10 mouse cellular contexts compared by ENCODE assay signal in genomic region chr5:32657386-32657785, GRCm38 (mm10). TPM values are rescaled to one million over a fixed set of nuclear protein-coding genes. Genes with fewer than 3 reads are reported as not detected.
DNase-seq lines count a peak whose midpoint lies in the region; ATAC-seq and TF ChIP-seq lines count a peak whose summit lies in the region.
"Had no signal": no experiment of that assay in that cellular context is flagged by ENCODE, and none has a peak within 500 bp of the region (broad histone marks: within the 10 kb centered on the region; RNA-seq: fewer than 3 reads in every experiment).

No protein-coding gene starts in this region.

- peaks cover 22% of the 10 kb centered on the region; the same call in 1 of the 2 replicates for H3K36me3 ChIP-seq in kidney, postnatal 0 days (ENCODE audit: insufficient read depth, low read length)
- peaks cover 27% of the 10 kb centered on the region for H3K36me3 ChIP-seq in G1E (replicated peaks)
- H3K36me3 ChIP-seq: midbrain, embryonic 15.5 days had no signal

- H3K27ac ChIP-seq in kidney, postnatal 0 days: no peak overlapping the region
- H3K27ac ChIP-seq: midbrain, embryonic 15.5 days had no signal

- peak; percentile 51 for DNase-seq in CD4-positive, CD25-positive, alpha-beta regulatory T cell, adult 2 months (ENCODE audit: low read depth, low spot score)
- peak; percentile 73 for DNase-seq in kidney, postnatal 0 days (ENCODE audit: low spot score)
- DNase-seq in kidney, postnatal 14 days: no peak
- peak; percentile 2 for DNase-seq in G1E (ENCODE audit: low spot score)
- peak; percentile 4 for DNase-seq in embryo, embryonic 9.5 days (ENCODE audit: extremely low spot score)
- no peak for DNase-seq in frontal cortex, postnatal 14 days (ENCODE audit: low spot score in 2 of 2)
- DNase-seq: heart, adult 11 months had no signal

- no peak overlapping the region for H3K4me3 ChIP-seq in kidney, postnatal 0 days (replicated peaks; ENCODE audit: low read depth, low read length)
- H3K4me3 ChIP-seq in G1E (ENCODE audit: low read depth, low read length): no peak overlapping the region
- H3K4me3 ChIP-seq: midbrain, embryonic 15.5 days had no signal

- H3K27me3 ChIP-seq in kidney, postnatal 0 days (ENCODE audit: insufficient read depth, low read length): no peaks in the 10 kb centered on the region
- H3K27me3 ChIP-seq in G1E (ENCODE audit: insufficient read depth, low read length): no peaks in the 10 kb centered on the region
- H3K27me3 ChIP-seq: midbrain, embryonic 15.5 days had no signal

- 47% methylated on average over 1 of the region's 1 CpGs for WGBS in kidney, postnatal 0 days

- H3K4me2 ChIP-seq in kidney, postnatal 0 days (ENCODE audit: low read length): no peak overlapping the region
- H3K4me2 ChIP-seq: midbrain, embryonic 15.5 days had no signal

- H3K4me1 ChIP-seq in kidney, postnatal 0 days (replicated peaks; ENCODE audit: insufficient read depth, low read length): no peaks in the 10 kb centered on the region
- no peaks in the 10 kb centered on the region for H3K4me1 ChIP-seq in G1E (ENCODE audit: insufficient read depth, low read depth, low read length)
- H3K4me1 ChIP-seq: midbrain, embryonic 15.5 days had no signal

- TF ChIP-seq CTCF in kidney, postnatal 0 days (IDR thresholded peaks at IDR 0.05; ENCODE audit: low read depth): peak; percentile 78
- TF ChIP-seq CTCF in G1E (IDR thresholded peaks at IDR 0.05; ENCODE audit: low read depth, low read length): no peak

- H3K9me3 ChIP-seq in kidney, postnatal 0 days (replicated peaks; ENCODE audit: low read length): no peaks in the 10 kb centered on the region
- H3K9me3 ChIP-seq in G1E (replicated peaks): no peaks in the 10 kb centered on the region
- H3K9me3 ChIP-seq: midbrain, embryonic 15.5 days had no signal

- H3K9ac ChIP-seq in kidney, postnatal 0 days (ENCODE audit: low read depth, low read length): no peak overlapping the region
- H3K9ac ChIP-seq: midbrain, embryonic 15.5 days had no signal

- no peak for ATAC-seq in CD4-positive, CD25-positive, alpha-beta regulatory T cell, adult 4 months
- no peak for ATAC-seq in kidney, postnatal 0 days (replicated peaks; ENCODE audit: low FRiP score, low read depth)
- ATAC-seq in G1E (ENCODE audit: extremely low read depth, insufficient number of reproducible peaks, low FRiP score, poor library complexity, severe bottlenecking): no peak
- ATAC-seq in megakaryocyte progenitor cell, adult 5-6 weeks (replicated peaks; ENCODE audit: poor library complexity): no peak
- ATAC-seq: midbrain, embryonic 15.5 days had no signal

RNA-seq across cellular contexts. Expression of gene Yes1, which starts 46.4 kb away (rescaled TPM):
- polyA plus RNA-seq in CD4-positive, CD25-positive, alpha-beta regulatory T cell, adult 4 months (2017; shearing (Covaris generic)): under 1 TPM; 0.43 to 0.61 TPM
- 25.8 and 28.0 TPM in 2 replicates for polyA plus RNA-seq in kidney, postnatal 0 days (2015; fragmentation: Nextera tagmentation; extraction: Ambion mirVana)
- 13.6 and 16.7 TPM in 2 replicates for total RNA-seq in G1E (2014; fragmentation: Nextera tagmentation)
- 10.0 and 10.3 TPM in 2 replicates for total RNA-seq in G1E (2017)
- polyA plus RNA-seq in G1E (2012): 1.3 and 1.6 TPM in 2 replicates
- total RNA-seq in megakaryocyte progenitor cell, adult 5-6 weeks (2015): 0.27 and 0.85 TPM in 2 replicates
- total RNA-seq in megakaryocyte progenitor cell, adult 5-6 weeks (2017): 0.24 and 0.83 TPM in 2 replicates

Comparison
In these comparisons a context has a peak if more than half of its experiments do, and no peak if none do; other contexts are left out.
1. DNase-seq: peak in CD4-positive, CD25-positive, alpha-beta regulatory T cell, adult 2 months (single experiment), kidney, postnatal 0 days (single experiment), G1E (single experiment) and embryo, embryonic 9.5 days (single experiment); none in kidney, postnatal 14 days (single experiment) and frontal cortex, postnatal 14 days (0 of 2).
2. RNA of gene Yes1, which starts 46.4 kb away (polyA plus RNA-seq): 25.8 to 28.0 TPM in kidney, postnatal 0 days; 1.3 to 1.6 TPM in G1E and 0.43 to 0.61 TPM in CD4-positive, CD25-positive, alpha-beta regulatory T cell, adult 4 months; every median in the first group is over 10 times any median in the second.